In genomic region chr13:113615546-113615941, GRCm38 (mm10) we compare ENCODE assay signal across 8 mouse cellular contexts. TPM values are rescaled to one million over a fixed set of nuclear protein-coding genes. Genes with fewer than 3 reads are reported as not detected.
DNase-seq lines count a peak whose midpoint lies in the region; ATAC-seq and TF ChIP-seq lines count a peak whose summit lies in the region.

No protein-coding gene starts in this region.

- DNase-seq in spleen, adult 2 months (ENCODE audit: low read depth in 1 of 2, low spot score in 2 of 2), result no peak
- DNase-seq in spleen, postnatal 36 days (ENCODE audit: low spot score in 2 of 2), result no peak
- DNase-seq in embryo, embryonic 9.5 days (ENCODE audit: extremely low spot score), result peak; percentile 47
- no peak for DNase-seq in liver, embryonic 11.5 days (ENCODE audit: low spot score)
- DNase-seq in right cerebral cortex, postnatal 36 days (ENCODE audit: low spot score in 2 of 2), result no peak

- TF ChIP-seq CTCF in spleen, adult 2 months (IDR thresholded peaks at IDR 0.05; ENCODE audit: extremely low read depth, insufficient read depth, insufficient read length, insufficient replicate concordance), result no peak

- H3K27me3 ChIP-seq in spleen, adult 2 months (ENCODE audit: control insufficient read depth, insufficient read depth, low read length), result no peaks in the 10 kb centered on the region
- H3K27me3 ChIP-seq in heart, embryonic 16.5 days (ENCODE audit: control insufficient read depth, insufficient read depth, low read length), result no peaks in the 10 kb centered on the region
- no peaks in the 10 kb centered on the region for H3K27me3 ChIP-seq in liver, embryonic 11.5 days (replicated peaks; ENCODE audit: control insufficient read depth, insufficient read depth, low read length)
- H3K27me3 ChIP-seq in neural tube, embryonic 14.5 days (ENCODE audit: control insufficient read depth, insufficient read depth, low read length), result peaks cover 2% of the 10 kb centered on the region; the same call in 1 of the 2 replicates

- no peaks in the 10 kb centered on the region for H3K9me3 ChIP-seq in heart, embryonic 16.5 days (replicated peaks; ENCODE audit: control insufficient read depth, low read length)
- no peaks in the 10 kb centered on the region for H3K9me3 ChIP-seq in liver, embryonic 11.5 days (ENCODE audit: control insufficient read depth, low read length)
- H3K9me3 ChIP-seq in neural tube, embryonic 14.5 days (ENCODE audit: control insufficient read depth, low read length), result no peaks in the 10 kb centered on the region

- no peak for ATAC-seq in heart, embryonic 16.5 days (replicated peaks; ENCODE audit: extremely low read depth, insufficient read depth, low FRiP score)
- ATAC-seq in liver, embryonic 11.5 days (replicated peaks; ENCODE audit: low FRiP score), result no peak
- ATAC-seq in neural tube, embryonic 14.5 days (ENCODE audit: low read depth), result no peak
- ATAC-seq in activated CD4-positive, CD25-positive, alpha-beta regulatory T cell, adult 4 months, result no peak

- peak overlapping the region; percentile 84 for H3K4me2 ChIP-seq in heart, embryonic 16.5 days (ENCODE audit: low read depth, low read length)
- H3K4me2 ChIP-seq in liver, embryonic 11.5 days, result peak overlapping the region; percentile 89
- H3K4me2 ChIP-seq in neural tube, embryonic 14.5 days (ENCODE audit: low read depth, low read length), result peak overlapping the region; percentile 94

- H3K4me1 ChIP-seq in spleen, adult 2 months (ENCODE audit: control insufficient read depth, insufficient read depth, insufficient read length), result peaks cover 13% of the 10 kb centered on the region
- peaks cover 57% of the 10 kb centered on the region for H3K4me1 ChIP-seq in heart, embryonic 16.5 days (ENCODE audit: control insufficient read depth, insufficient read depth, low read length)
- peaks cover 48% of the 10 kb centered on the region for H3K4me1 ChIP-seq in liver, embryonic 11.5 days (replicated peaks; ENCODE audit: control insufficient read depth, insufficient read depth, low read length)
- H3K4me1 ChIP-seq in neural tube, embryonic 14.5 days (ENCODE audit: control insufficient read depth, insufficient read depth, low read length), result peaks cover 54% of the 10 kb centered on the region

- H3K4me3 ChIP-seq in spleen, adult 2 months (ENCODE audit: extremely low read depth, insufficient read depth, insufficient read length), result peak overlapping the region; percentile 90
- peak overlapping the region; percentile 88 for H3K4me3 ChIP-seq in heart, embryonic 16.5 days (ENCODE audit: low read length)
- peak overlapping the region; percentile 78 for H3K4me3 ChIP-seq in liver, embryonic 11.5 days (ENCODE audit: low read depth, low read length)
- peak overlapping the region; percentile 98 for H3K4me3 ChIP-seq in neural tube, embryonic 14.5 days (ENCODE audit: low read depth, low read length)

- 6% methylated on average over 10 of the region's 10 CpGs for WGBS in spleen, adult 2 months
- WGBS in heart, embryonic 16.5 days, result 2% methylated on average over 10 of the region's 10 CpGs
- WGBS in liver, embryonic 11.5 days, result 4% methylated on average over 10 of the region's 10 CpGs
- WGBS in neural tube, embryonic 14.5 days, result under 1% methylated on average over 10 of the region's 10 CpGs

- peak overlapping the region; percentile 97 for H3K9ac ChIP-seq in heart, embryonic 16.5 days (ENCODE audit: low read length)
- peak overlapping the region; percentile 27; the same call in 1 of the 2 replicates for H3K9ac ChIP-seq in liver, embryonic 11.5 days (ENCODE audit: low read depth, low read length)
- peak overlapping the region; percentile 90 for H3K9ac ChIP-seq in neural tube, embryonic 14.5 days (replicated peaks; ENCODE audit: low read depth, low read length)

- peak overlapping the region; percentile 59 for H3K27ac ChIP-seq in spleen, adult 2 months (ENCODE audit: insufficient read depth, low read length)
- H3K27ac ChIP-seq in heart, embryonic 16.5 days (ENCODE audit: low read length), result peak overlapping the region; percentile 81
- no peak overlapping the region for H3K27ac ChIP-seq in liver, embryonic 11.5 days (ENCODE audit: low read depth, low read length)
- 0 out of 2 replicates have a peak overlapping the region, but pooled peaks have one; percentile 2 for H3K27ac ChIP-seq in neural tube, embryonic 14.5 days (ENCODE audit: low read depth, low read length)

- TF ChIP-seq POLR2A in spleen, adult 2 months (IDR thresholded peaks at IDR 0.05; ENCODE audit: low read depth, low read length), result no peak

- peaks cover 1% of the 10 kb centered on the region; the same call in 1 of the 2 replicates for H3K36me3 ChIP-seq in spleen, adult 2 months (ENCODE audit: control insufficient read depth, insufficient read depth, low read length)
- H3K36me3 ChIP-seq in heart, embryonic 16.5 days (ENCODE audit: control insufficient read depth, insufficient read depth), result no peaks in the 10 kb centered on the region
- 0 out of 2 replicates have a peak, but pooled peaks cover 3% of the 10 kb centered on the region for H3K36me3 ChIP-seq in liver, embryonic 11.5 days (ENCODE audit: control insufficient read depth, insufficient read depth, low read length)
- H3K36me3 ChIP-seq in neural tube, embryonic 14.5 days (ENCODE audit: control insufficient read depth, insufficient read depth, low read length), result no peaks in the 10 kb centered on the region

RNA-seq across cellular contexts. Expression of gene Snx18, which starts 2.8 kb away (rescaled TPM):
- 13.7 and 17.7 TPM in 2 replicates for polyA plus RNA-seq in spleen, adult 2 months (2012; rRNA removed)
- 10.7 and 11.8 TPM in 2 replicates for polyA plus RNA-seq in heart, embryonic 16.5 days (2015; fragmentation: Nextera tagmentation; extraction: Ambion mirVana)
- 14.9 and 16.0 TPM in 2 replicates for polyA plus RNA-seq in liver, embryonic 11.5 days (2014; fragmentation: Nextera tagmentation; extraction: Ambion mirVana)
- polyA plus RNA-seq in neural tube, embryonic 14.5 days (2014; fragmentation: Nextera tagmentation; extraction: Ambion mirVana), result 10.9 and 17.1 TPM in 2 replicates
- 10 to 100 TPM; 12.1 to 12.4 TPM for polyA plus RNA-seq in activated CD4-positive, CD25-positive, alpha-beta regulatory T cell, adult 4 months (2017; shearing (Covaris generic))

RNA-seq across cellular contexts. Expression of gene Hspb3, which starts 47.9 kb away (rescaled TPM):
- not detected in 2 replicates for polyA plus RNA-seq in spleen, adult 2 months (2012; rRNA removed)
- polyA plus RNA-seq in heart, embryonic 16.5 days (2015; fragmentation: Nextera tagmentation; extraction: Ambion mirVana), result 44.6 and 49.1 TPM in 2 replicates
- polyA plus RNA-seq in liver, embryonic 11.5 days (2014; fragmentation: Nextera tagmentation; extraction: Ambion mirVana), result 0.25 and 0.59 TPM in 2 replicates
- 0.36 TPM in 2 replicates for polyA plus RNA-seq in neural tube, embryonic 14.5 days (2014; fragmentation: Nextera tagmentation; extraction: Ambion mirVana)
- not detected for polyA plus RNA-seq in activated CD4-positive, CD25-positive, alpha-beta regulatory T cell, adult 4 months (2017; shearing (Covaris generic))

Comparison
In these comparisons a context has a peak if more than half of its experiments do, and no peak if none do; other contexts are left out.
1. H3K9ac ChIP-seq: peak in every context shown above with its lines; median percentile 97 in heart, embryonic 16.5 days; 90 in neural tube, embryonic 14.5 days; 27 in liver, embryonic 11.5 days.
2. RNA of gene Hspb3, which starts 47.9 kb away (polyA plus RNA-seq): 44.6 to 49.1 TPM in heart, embryonic 16.5 days; 0.25 to 0.59 TPM in liver, embryonic 11.5 days, 0.36 TPM in neural tube, embryonic 14.5 days, not detected in spleen, adult 2 months and not detected in activated CD4-positive, CD25-positive, alpha-beta regulatory T cell, adult 4 months; every median in the first group is over 10 times any median in the second.
3. Peak in every context shown above with its lines, with median percentiles within 50 percentile points of each other: H3K4me3 ChIP-seq and H3K4me2 ChIP-seq.